Mouse (Mus musculus) hindbrain, embryonic 11.5 days (tissue): Measurements from ENCODE around the gene Map2k5. TPM values are rescaled to one million over a fixed set of nuclear protein-coding genes. Genes with fewer than 3 reads are reported as not detected.

Source experiments
- ATAC-seq: fragments of 200-750 bp; cut with Nextera tagmentation; 2 replicates; pipeline ENCODE4 v1.8.0; 2017; ENCODE audit warnings: mild to moderate bottlenecking, moderate TSS enrichment, moderate library complexity; ENCODE audit not compliant: low FRiP score
- DNase-seq: peaks from one replicate; pipeline ENCODE4 v3.0.0-alpha.2; 2015; ENCODE audit warnings: low spot score
- H3K27ac ChIP-seq: fragments of 300-500 bp; sonication (generic); 2 replicates; pipeline ENCODE4 v1.5.1; 2014; ENCODE audit warnings: mild to moderate bottlenecking, low read depth, low read length
- H3K27me3 ChIP-seq: fragments of 300-500 bp; sonication (generic); 2 replicates; pipeline ENCODE4 v1.6.1; 2014; ENCODE audit warnings: mild to moderate bottlenecking, low read length, moderate library complexity, mixed read lengths; ENCODE audit not compliant: control insufficient read depth, insufficient read depth
- H3K36me3 ChIP-seq: fragments of 300-500 bp; sonication (generic); 2 replicates; pipeline ENCODE4 v1.6.1; 2014; ENCODE audit warnings: mild to moderate bottlenecking, low read length, moderate library complexity, mixed read lengths; ENCODE audit not compliant: control insufficient read depth, insufficient read depth
- H3K4me1 ChIP-seq: fragments of 300-500 bp; sonication (generic); replicated peaks from 2 replicates; pipeline ENCODE4 v1.6.1; 2014; ENCODE audit warnings: low read length, mixed read lengths; ENCODE audit not compliant: control insufficient read depth, insufficient read depth
- H3K4me2 ChIP-seq: fragments of 300-500 bp; sonication (generic); replicated peaks from 2 replicates; pipeline ENCODE4 v1.6.1; 2014; ENCODE audit warnings: mild to moderate bottlenecking, low read depth, low read length
- H3K4me3 ChIP-seq: fragments of 300-500 bp; sonication (generic); 2 replicates; pipeline ENCODE4 v1.5.1; 2014; ENCODE audit warnings: low read depth, low read length
- H3K9ac ChIP-seq: fragments of 300-500 bp; sonication (generic); 2 replicates; pipeline ENCODE4 v1.6.1; 2014; ENCODE audit warnings: low read depth, low read length
- H3K9me3 ChIP-seq: fragments of 300-500 bp; sonication (generic); 2 replicates; pipeline ENCODE4 v1.6.1; 2016; ENCODE audit warnings: low read length; ENCODE audit not compliant: control insufficient read depth
- WGBS: fragments of 180-500 bp; shearing (Covaris S2); extraction: QIAGEN DNeasy Blood & Tissue Kit; methylation state at CpG from one replicate; pipeline ENCODE4 v1.1.7; 2014; 5-methylcytosine and 5-hydroxymethylcytosine counted together
- polyA plus RNA-seq: library from polyadenylated mRNA; unstranded; fragments of >200 nt; fragmentation: Nextera tagmentation; extraction: Ambion mirVana; gene quantifications from 2 replicates; pipeline ENCODE4 v1.2.1, GENCODE M21; 2014

Map2k5 gene
- polyA plus RNA-seq, 1 experiment from 2014 or later: 43.0 TPM

DNA sequence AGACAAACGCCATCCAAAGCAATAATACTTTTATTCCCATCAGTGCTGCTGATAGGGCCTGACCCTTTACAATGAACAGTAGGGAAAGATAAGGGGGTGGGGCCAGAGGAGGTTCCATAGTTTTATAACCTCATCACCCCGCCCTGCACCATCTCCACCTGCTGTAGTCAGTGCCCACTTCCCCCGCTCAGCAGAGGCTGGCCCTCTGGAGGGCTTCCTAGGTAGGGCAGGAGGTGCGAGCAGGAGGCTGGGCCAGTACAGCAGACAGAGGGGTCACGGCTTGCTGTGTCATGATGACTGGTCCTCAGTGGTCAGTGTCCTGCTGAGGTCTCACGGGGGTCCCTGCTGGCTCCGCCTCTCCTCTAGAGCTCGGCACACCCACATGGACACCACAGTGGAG is 213.9 kb downstream of the Map2k5 start:
- no peak overlapping the region for H3K4me3 ChIP-seq
- DNase-seq (no peak), ATAC-seq (no peak)
- no peak overlapping the region for H3K27ac ChIP-seq
- 71% methylated on average over 8 of the region's 8 CpGs for WGBS
- H3K4me1 ChIP-seq: peaks cover 6% of the 10 kb centered on the region; the same call in 1 of the 2 replicates
- H3K9me3 ChIP-seq: no peaks in the 10 kb centered on the region
- H3K4me2 ChIP-seq: no peak overlapping the region
- H3K9ac ChIP-seq: no peak overlapping the region
- no peaks in the 10 kb centered on the region for H3K27me3 ChIP-seq
- no peaks in the 10 kb centered on the region for H3K36me3 ChIP-seq

DNA sequence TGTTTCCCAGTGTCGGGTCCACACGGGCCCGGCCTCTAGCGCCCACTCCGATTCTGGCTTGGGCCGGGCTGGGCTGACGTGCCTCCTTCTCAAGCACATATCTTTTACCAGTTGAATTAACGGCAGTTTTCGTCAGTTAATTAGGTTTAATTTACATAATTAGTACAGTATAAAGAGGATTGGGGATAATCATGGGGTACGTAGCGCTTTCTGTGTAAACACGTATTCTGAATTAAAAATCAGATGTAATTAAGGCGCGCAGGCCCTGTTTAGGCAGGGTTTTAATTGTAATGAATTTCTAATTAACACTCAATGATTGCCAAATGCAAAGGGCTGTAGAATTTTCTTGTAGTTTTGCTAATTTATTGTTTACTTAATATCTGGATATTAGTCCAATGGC is 225.8 kb downstream of the Map2k5 start:
- WGBS: 24% methylated on average over 14 of the region's 14 CpGs
- Histone ChIP-seq H3K36me3 (no peaks in the 10 kb centered on the region), H3K4me2 (no peak overlapping the region), H3K27ac (no peak overlapping the region), H3K9me3 (no peaks in the 10 kb centered on the region), H3K27me3 (peaks cover 65% of the 10 kb centered on the region), H3K4me3 (no peak overlapping the region), H3K4me1 (peaks cover 10% of the 10 kb centered on the region; the same call in 1 of the 2 replicates), H3K9ac (no peak overlapping the region)
- DNase-seq: no peak
- ATAC-seq: no peak

DNA sequence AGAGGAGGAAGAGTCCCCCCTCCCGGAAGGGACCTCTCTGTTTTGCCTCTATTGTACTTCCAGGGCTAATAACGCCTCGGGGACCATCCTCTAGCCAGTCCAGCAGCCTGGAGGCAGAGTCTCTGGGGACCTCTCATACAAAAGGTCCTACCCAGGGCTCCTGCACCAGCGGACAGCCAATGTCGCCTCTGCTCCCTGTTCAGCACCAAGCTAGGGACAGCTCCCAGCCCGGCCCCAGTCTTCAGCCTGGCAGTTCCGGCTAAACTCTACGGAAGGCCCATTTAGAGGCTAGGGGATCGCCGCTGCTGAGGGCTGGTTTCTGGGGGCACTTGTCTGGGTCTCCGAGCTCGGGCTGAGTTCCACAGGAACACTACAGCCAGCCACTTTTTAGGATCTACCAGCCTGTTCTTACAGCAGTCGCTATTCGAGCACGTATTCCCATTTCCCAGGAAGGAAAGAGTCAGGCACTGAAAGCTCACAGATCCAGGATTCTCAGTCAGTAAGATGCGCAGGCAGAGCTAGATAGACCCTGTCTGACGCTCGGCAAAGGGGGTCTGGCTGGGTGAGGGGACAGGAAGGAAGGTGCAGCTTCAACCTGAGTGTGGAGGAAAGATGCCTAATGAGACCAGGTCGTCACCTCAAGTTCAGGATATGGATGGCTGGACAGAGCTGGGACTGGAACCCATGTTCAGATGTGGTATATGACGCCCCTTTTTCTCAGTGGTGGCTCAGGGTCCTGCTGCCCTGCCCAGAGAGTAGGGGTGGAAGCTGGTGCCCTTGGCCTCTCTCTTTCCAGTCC is 226.4 kb downstream of the Map2k5 start:
- ATAC-seq: peak; percentile 12; the same call in 1 of the 2 replicates
- 1% methylated on average over 20 of the region's 20 CpGs for WGBS

DNA sequence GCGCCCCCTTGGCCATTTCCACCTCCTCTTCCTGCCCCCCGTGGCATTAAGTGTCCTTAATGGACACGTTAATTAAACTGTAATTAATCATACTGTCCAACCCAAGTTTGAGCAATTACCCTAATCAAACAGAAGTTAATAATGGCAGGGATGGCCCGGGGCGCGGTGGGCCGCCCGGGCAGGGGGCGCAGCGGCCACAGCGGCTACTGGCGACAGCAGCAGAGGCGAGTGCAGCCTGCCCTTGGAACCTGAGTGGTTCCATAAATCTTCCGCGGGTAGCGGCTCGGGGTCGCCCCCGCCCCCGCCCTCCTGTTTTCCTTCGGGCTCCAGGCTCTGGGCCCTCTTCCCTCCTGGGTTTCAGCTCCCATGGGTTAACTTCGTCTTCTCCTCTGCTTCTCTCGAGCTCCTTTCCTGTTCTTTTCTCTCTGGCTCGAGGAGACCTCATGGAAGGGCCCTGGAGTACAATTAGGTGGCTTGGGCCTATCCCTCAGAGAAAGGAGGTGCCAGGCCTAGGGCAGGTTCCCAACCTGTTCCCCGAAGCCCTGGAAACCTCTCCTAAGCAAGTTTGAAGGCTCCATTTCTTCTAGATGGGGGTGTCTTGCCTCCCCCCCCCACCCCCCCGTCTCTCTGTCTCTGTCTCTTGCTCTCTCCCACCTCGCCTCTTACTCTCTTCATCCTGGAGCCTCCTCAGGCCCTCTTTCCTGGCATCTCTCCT is 227.5 kb downstream of the Map2k5 start:
- no peak overlapping the region for H3K27ac ChIP-seq
- H3K4me1 ChIP-seq: peaks cover 13% of the 10 kb centered on the region; the same call in 1 of the 2 replicates
- no peak overlapping the region for H3K4me3 ChIP-seq
- H3K36me3 ChIP-seq: no peaks in the 10 kb centered on the region
- H3K9me3 ChIP-seq: no peaks in the 10 kb centered on the region
- H3K4me2 ChIP-seq: no peak overlapping the region
- no peak for ATAC-seq
- peaks cover 82% of the 10 kb centered on the region for H3K27me3 ChIP-seq
- WGBS: 2% methylated on average over 26 of the region's 27 CpGs
- peak; percentile 43 for DNase-seq
- no peak overlapping the region for H3K9ac ChIP-seq

More for the DNA sequence above, 226.4 kb downstream of the Map2k5 start:
- H3K36me3 ChIP-seq: no peaks in the 10 kb centered on the region
- no peak overlapping the region for H3K9ac ChIP-seq
- DNase-seq: peak; percentile 83
- H3K4me1 ChIP-seq: peaks cover 12% of the 10 kb centered on the region; the same call in 1 of the 2 replicates
- peaks cover 72% of the 10 kb centered on the region for H3K27me3 ChIP-seq
- H3K4me3 ChIP-seq: no peak overlapping the region
- no peaks in the 10 kb centered on the region for H3K9me3 ChIP-seq
- H3K27ac ChIP-seq: no peak overlapping the region
- H3K4me2 ChIP-seq: 0 out of 2 replicates have a peak overlapping the region, but pooled peaks have one; percentile 13

DNA sequence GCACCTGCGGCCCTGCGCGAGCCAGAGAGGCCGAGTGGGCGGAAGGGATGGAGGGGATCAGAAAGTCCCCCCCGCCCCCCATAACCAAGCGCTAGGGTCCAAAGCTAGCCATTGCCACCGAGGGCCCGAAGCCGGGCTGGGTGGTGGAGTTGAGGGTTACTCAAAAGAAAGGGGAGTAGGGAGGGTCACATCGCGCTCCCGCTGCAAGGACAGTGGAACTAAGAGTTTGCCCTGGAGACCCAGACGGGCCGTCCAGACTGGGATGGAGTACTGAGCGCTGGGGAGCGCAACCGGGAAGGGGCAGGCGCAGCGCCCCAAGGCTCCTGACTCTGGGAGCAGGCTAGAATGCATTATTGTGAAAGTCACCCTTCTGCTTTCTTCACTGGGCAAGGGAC is 228.3 kb downstream of the Map2k5 start:
- Histone ChIP-seq H3K36me3 (no peaks in the 10 kb centered on the region), H3K4me3 (peak overlapping the region; percentile 43), H3K9ac (no peak overlapping the region; the same call in 1 of the 2 replicates), H3K4me1 (peaks cover 14% of the 10 kb centered on the region), H3K27ac (peak overlapping the region; percentile 72), H3K27me3 (peaks cover 91% of the 10 kb centered on the region), H3K4me2 (peak overlapping the region; percentile 85), H3K9me3 (no peaks in the 10 kb centered on the region)
- no peak for ATAC-seq
- under 1% methylated on average over 19 of the region's 20 CpGs for WGBS
- DNase-seq: peak; percentile 55

DNA sequence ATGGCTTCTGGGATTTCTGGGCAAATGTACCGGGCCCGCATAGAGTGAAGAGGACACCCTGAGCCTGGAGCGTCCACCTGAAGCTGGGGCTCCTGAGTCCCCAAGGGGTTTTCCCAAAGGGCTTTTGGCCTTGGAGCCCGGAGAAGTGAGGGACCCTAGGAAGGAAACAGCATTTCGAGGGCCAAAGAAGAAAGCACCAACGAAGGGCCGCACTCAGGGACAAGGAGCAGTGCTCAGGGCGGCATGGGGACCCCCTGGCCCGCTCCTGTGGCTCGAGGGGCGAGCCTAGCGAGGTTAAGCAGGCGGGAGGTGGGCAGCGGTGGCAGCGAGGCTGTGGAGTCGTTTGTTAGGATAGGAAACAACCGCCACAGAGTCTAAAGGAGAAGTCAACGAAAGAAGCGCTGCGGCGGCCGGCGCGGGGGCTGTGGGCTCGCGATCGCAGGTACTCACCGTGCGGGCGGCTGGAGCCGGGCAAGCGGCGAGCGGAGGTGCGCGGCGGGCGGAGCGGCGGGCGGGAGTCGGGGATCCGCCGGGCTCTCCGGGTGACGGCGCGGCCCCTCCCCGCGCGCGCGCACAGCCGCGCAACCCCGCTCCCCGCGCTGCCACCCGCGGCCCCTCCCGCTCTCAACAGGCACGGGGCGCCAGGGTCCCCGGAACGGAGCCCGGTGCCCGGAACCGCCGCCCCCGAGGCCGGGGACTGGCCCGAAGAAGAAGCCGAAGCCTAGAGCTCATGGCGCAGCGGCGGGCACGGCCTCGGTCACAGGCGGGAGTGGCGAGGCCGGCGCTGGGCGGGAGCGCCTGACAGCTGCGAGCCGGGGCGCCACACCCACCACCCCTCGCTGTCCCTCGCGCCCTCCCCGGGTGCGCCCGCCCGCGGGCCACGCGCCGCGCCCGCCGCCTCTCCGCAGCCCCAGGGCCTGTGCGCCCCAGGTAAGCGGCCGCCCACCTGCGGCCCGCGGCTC is 229.0 kb downstream of the Map2k5 start, which contains the start of gene Skor1:
Gene Skor1 (minus strand): TSS at position 552 of the 962 bp plus-strand sequence.
- peak within 1 kb of the TSS; percentile 43 for H3K4me3 ChIP-seq
- peak within 1 kb of the TSS; percentile 85 for H3K4me2 ChIP-seq
- peak within 1 kb of the TSS; percentile 44 for H3K9ac ChIP-seq
- no peaks in the 10 kb centered on the region for H3K9me3 ChIP-seq
- DNase-seq (peak; percentile 53), ATAC-seq (0 out of 2 replicates have a peak, but pooled peaks have one; percentile 28)
- peak within 1 kb of the TSS; percentile 72 for H3K27ac ChIP-seq
- H3K36me3 ChIP-seq: no peaks in the 10 kb centered on the region
- H3K27me3 ChIP-seq: peaks cover 98% of the 10 kb centered on the region
- peaks cover 19% of the 10 kb centered on the region for H3K4me1 ChIP-seq
- under 1% methylated on average over 85 of the region's 108 CpGs for WGBS

DNA sequence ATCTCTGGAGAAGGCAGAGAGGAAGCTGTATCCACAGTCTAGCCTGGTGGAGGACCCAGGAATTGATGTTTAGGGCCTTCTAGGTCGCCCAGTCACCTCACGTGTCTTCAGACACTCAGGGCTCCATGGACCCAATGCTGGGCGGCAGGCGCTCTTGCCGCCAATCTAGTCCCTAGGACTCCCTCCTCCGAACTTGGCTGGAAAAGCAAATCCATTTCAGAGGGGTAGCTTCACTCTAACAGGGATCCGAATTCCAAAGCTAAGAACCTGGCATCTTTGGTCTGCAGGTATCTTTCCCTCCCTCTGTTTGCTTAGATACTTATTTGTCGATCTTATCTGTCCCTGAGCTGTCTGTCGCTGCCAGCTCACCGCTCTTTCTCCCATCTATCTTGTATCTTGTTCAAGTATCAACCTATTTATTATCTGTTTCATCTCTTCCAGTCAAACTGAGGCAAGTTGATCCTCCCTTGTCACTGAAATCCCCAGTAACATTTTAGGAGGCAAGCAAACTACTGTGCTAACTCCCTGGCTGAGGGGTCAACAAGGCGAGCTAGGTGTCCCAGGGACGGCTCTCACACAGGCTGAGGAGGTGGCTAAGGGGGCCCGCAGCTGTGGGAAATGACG is 229.8 kb downstream of the Map2k5 start:
- peak overlapping the region; percentile 85 for H3K4me2 ChIP-seq
- peaks cover 22% of the 10 kb centered on the region for H3K4me1 ChIP-seq
- H3K4me3 ChIP-seq: peak overlapping the region; percentile 43
- no peak overlapping the region for H3K27ac ChIP-seq
- ATAC-seq (no peak), DNase-seq (peak; percentile 57)
- no peaks in the 10 kb centered on the region for H3K36me3 ChIP-seq
- H3K9me3 ChIP-seq: no peaks in the 10 kb centered on the region
- peak overlapping the region; percentile 44 for H3K9ac ChIP-seq
- WGBS: 1% methylated on average over 14 of the region's 14 CpGs
- peaks cover 99% of the 10 kb centered on the region for H3K27me3 ChIP-seq
